Mouse (Mus musculus): ENCODE results near the gene Ndufs8.

- no peak for TF ChIP-seq POLR2A (IDR thresholded peaks at IDR 0.05; ENCODE audit: extremely low read depth, insufficient read depth, low read length)
- no peak for TF ChIP-seq CTCF (IDR thresholded peaks at IDR 0.05; ENCODE audit: extremely low read depth, insufficient read depth, low read length)
These were observed 39.5 kb upstream of the Ndufs8 start for GRCm38 (mm10) chr19:3952099-3952498.
